Mouse (Mus musculus): Measurements from ENCODE around the gene Ube4a. TPM values are rescaled to one million over a fixed set of nuclear protein-coding genes. Genes with fewer than 3 reads are reported as not detected.
A peak's percentile ranks its signal among the peaks of the same experiment; 100 is the strongest.

Ube4a gene
- total RNA-seq, 2 experiments from 2014 or later, result 50.2 to 58.0 TPM

- ATAC-seq (replicated peaks; ENCODE audit: low FRiP score, low TSS enrichment, poor library complexity, severe bottlenecking), result no peak
Observed at GRCm38 (mm10) chr9:44914706-44915105, 50.7 kb downstream of the Ube4a start.

- no peak for ATAC-seq (replicated peaks; ENCODE audit: low FRiP score, low TSS enrichment, poor library complexity, severe bottlenecking)
Observed at GRCm38 (mm10) chr9:44911365-44911764, 54.0 kb downstream of the Ube4a start.

- ATAC-seq (replicated peaks; ENCODE audit: low FRiP score, low TSS enrichment, poor library complexity, severe bottlenecking), result peak; percentile 91
Observed at GRCm38 (mm10) chr9:44905620-44906019, 59.8 kb downstream of the Ube4a start.

GRCm38 (mm10) chr9:44904964-44905363 is 60.4 kb downstream of the Ube4a start:
- peak; percentile 90 for ATAC-seq (replicated peaks; ENCODE audit: low FRiP score, low TSS enrichment, poor library complexity, severe bottlenecking)

GRCm38 (mm10) chr9:44903856-44904255 is 61.5 kb downstream of the Ube4a start:
- no peak for ATAC-seq (replicated peaks; ENCODE audit: low FRiP score, low TSS enrichment, poor library complexity, severe bottlenecking)

- ATAC-seq (replicated peaks; ENCODE audit: low FRiP score, low TSS enrichment, poor library complexity, severe bottlenecking), result no peak
Observed at GRCm38 (mm10) chr9:44900402-44900801, 65.0 kb downstream of the Ube4a start.

- ATAC-seq (replicated peaks; ENCODE audit: low FRiP score, low TSS enrichment, poor library complexity, severe bottlenecking), result no peak
Observed at GRCm38 (mm10) chr9:44899716-44900115, 65.7 kb downstream of the Ube4a start.

- ATAC-seq (replicated peaks; ENCODE audit: low FRiP score, low TSS enrichment, poor library complexity, severe bottlenecking), result 0 out of 2 replicates have a peak, but pooled peaks have one; percentile 34
Observed at GRCm38 (mm10) chr9:44897024-44897423, 68.4 kb downstream of the Ube4a start.

- no peak for ATAC-seq (replicated peaks; ENCODE audit: low FRiP score, low TSS enrichment, poor library complexity, severe bottlenecking)
Observed at GRCm38 (mm10) chr9:44892664-44893063, 72.7 kb downstream of the Ube4a start.

GRCm38 (mm10) chr9:44891210-44891609 is 74.2 kb downstream of the Ube4a start:
- ATAC-seq (replicated peaks; ENCODE audit: low FRiP score, low TSS enrichment, poor library complexity, severe bottlenecking), result no peak

GRCm38 (mm10) chr9:44890122-44890521 is 75.3 kb downstream of the Ube4a start:
- peak; percentile 34; the same call in 1 of the 2 replicates for ATAC-seq (replicated peaks; ENCODE audit: low FRiP score, low TSS enrichment, poor library complexity, severe bottlenecking)

- ATAC-seq (replicated peaks; ENCODE audit: low FRiP score, low TSS enrichment, poor library complexity, severe bottlenecking), result no peak
Observed at GRCm38 (mm10) chr9:44888114-44888624, 77.2 kb downstream of the Ube4a start.

GRCm38 (mm10) chr9:44882981-44883569 is 82.3 kb downstream of the Ube4a start:
- ATAC-seq (replicated peaks; ENCODE audit: low FRiP score, low TSS enrichment, poor library complexity, severe bottlenecking), result 0 out of 2 replicates have a peak, but pooled peaks have one; percentile 7

- peak; percentile 73 for ATAC-seq (replicated peaks; ENCODE audit: low FRiP score, low TSS enrichment, poor library complexity, severe bottlenecking)
Observed at GRCm38 (mm10) chr9:44882436-44882980, 82.9 kb downstream of the Ube4a start.

GRCm38 (mm10) chr9:44881941-44882435 is 83.4 kb downstream of the Ube4a start:
- ATAC-seq (replicated peaks; ENCODE audit: low FRiP score, low TSS enrichment, poor library complexity, severe bottlenecking), result peak; percentile 66

GRCm38 (mm10) chr9:44881221-44881871 is 84.1 kb downstream of the Ube4a start, which contains the start of gene Kmt2a:
Gene Kmt2a (minus strand): TSS chr9:44881296.
- ATAC-seq (replicated peaks; ENCODE audit: low FRiP score, low TSS enrichment, poor library complexity, severe bottlenecking), result peak; percentile 34

- ATAC-seq (replicated peaks; ENCODE audit: low FRiP score, low TSS enrichment, poor library complexity, severe bottlenecking), result no peak
Observed at GRCm38 (mm10) chr9:44880309-44881081, 84.9 kb downstream of the Ube4a start.

- no peak for ATAC-seq (replicated peaks; ENCODE audit: low FRiP score, low TSS enrichment, poor library complexity, severe bottlenecking)
Observed at GRCm38 (mm10) chr9:44879694-44880271, 85.6 kb downstream of the Ube4a start.

GRCm38 (mm10) chr9:44878776-44879500 is 86.5 kb downstream of the Ube4a start:
- no peak for ATAC-seq (replicated peaks; ENCODE audit: low FRiP score, low TSS enrichment, poor library complexity, severe bottlenecking)
